Mouse (Mus musculus): ENCODE measurements around the gene 1810009A15Rik. TPM values are rescaled to one million over a fixed set of nuclear protein-coding genes. Genes with fewer than 3 reads are reported as not detected.

1810009A15Rik gene
- polyA plus RNA-seq, 2 experiments, result 52.7 to 70.8 TPM

DNA sequence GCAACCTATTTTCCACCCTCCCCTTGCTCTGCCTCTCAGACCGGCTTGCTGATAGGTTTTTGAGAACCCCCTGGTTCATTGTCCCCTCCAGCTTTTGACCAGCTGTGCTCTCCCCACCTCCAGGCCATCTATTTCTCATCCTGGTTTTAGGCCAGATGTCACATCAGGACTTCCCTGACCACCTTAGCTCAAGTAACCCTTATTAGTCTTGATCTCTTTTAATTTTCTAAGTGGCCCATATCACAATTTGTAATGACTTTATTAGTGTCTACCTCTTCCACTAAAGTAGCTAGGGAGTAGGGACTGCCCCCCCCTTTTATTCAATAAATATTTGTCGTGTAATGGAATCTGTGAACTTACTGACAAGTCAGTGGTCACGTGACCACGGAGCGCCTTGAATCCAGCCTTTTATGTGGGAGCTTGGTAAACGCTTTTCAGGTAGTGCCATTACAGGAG is 32.2 kb downstream of the 1810009A15Rik start:
- ATAC-seq (ENCODE audit: insufficient read depth), result no peak
- H3K4me1 ChIP-seq (replicated peaks; ENCODE audit: control insufficient read depth in 2 of 2, insufficient read depth in 2 of 2, low read length in 1 of 2), result peaks cover 17 to 19% of the 10 kb centered on the region in 2 experiments
- H3K9ac ChIP-seq (replicated peaks), result peak overlapping the region; percentile 75
- peaks cover 11% of the 10 kb centered on the region for H3K36me3 ChIP-seq (replicated peaks; ENCODE audit: control insufficient read depth, insufficient read depth, low read depth)
- H3K4me3 ChIP-seq (ENCODE audit: insufficient read depth in 1 of 2, low read depth in 2 of 2, low read length in 2 of 2), result peak overlapping the region; percentile 85 to 94
- no peaks in the 10 kb centered on the region for H3K9me3 ChIP-seq (ENCODE audit: control insufficient read depth, low read length)
- no peak for TF ChIP-seq EP300 (IDR thresholded peaks at IDR 0.05; ENCODE audit: low read depth)
- no peak for TF ChIP-seq CTCF (IDR thresholded peaks at IDR 0.05; ENCODE audit: low read depth)
- no peaks in the 10 kb centered on the region for H3K27me3 ChIP-seq (ENCODE audit: control insufficient read depth, insufficient read depth, low read length)
- WGBS (ENCODE audit: insufficient replicate concordance), result 3% methylated on average over 6 of the region's 6 CpGs
- peak overlapping the region; percentile 92 for H3K27ac ChIP-seq
- peak; percentile 65 to 70 (median 68) for DNase-seq (ENCODE audit: low read depth in 3 of 3, low spot score in 3 of 3)
- H3K4me2 ChIP-seq (ENCODE audit: low read depth), result peak overlapping the region; percentile 98

DNA sequence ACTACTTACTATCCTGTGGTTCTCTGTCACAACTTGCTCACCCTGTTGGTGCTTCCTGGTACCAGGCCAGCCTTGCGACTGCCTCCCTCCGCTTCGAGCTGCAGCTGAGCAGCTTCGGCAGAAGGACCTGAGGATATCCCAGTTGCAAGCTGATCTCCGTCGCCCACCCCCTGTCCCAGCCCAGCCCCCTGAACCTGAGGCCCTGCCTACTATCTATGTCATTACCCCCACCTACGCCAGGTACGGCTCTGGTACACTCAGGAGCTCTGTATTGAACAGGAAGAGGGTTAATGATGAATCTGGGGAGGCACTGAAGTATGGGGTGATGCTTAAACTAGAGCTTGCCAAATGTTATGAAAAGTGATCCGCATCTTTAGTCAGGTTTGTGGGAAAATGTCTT is 33.1 kb downstream of the 1810009A15Rik start:
- no peaks in the 10 kb centered on the region for H3K9me3 ChIP-seq (ENCODE audit: control insufficient read depth, low read length)
- no peaks in the 10 kb centered on the region for H3K27me3 ChIP-seq (ENCODE audit: control insufficient read depth, insufficient read depth, low read length)
- H3K4me2 ChIP-seq (ENCODE audit: low read depth), result peak overlapping the region; percentile 98
- H3K4me3 ChIP-seq (ENCODE audit: insufficient read depth in 1 of 2, low read depth in 2 of 2, low read length in 2 of 2), result peak overlapping the region in 1 of 2 experiments; percentile 85; a peak in 2 of 4 replicates
- H3K9ac ChIP-seq (replicated peaks), result peak overlapping the region; percentile 75
- H3K27ac ChIP-seq, result peak overlapping the region; percentile 92; the same call in 1 of the 2 replicates
- ATAC-seq (ENCODE audit: insufficient read depth) (no peak), DNase-seq (ENCODE audit: low read depth in 3 of 3, low spot score in 3 of 3) (no peak)
- peaks cover 4% of the 10 kb centered on the region for H3K36me3 ChIP-seq (replicated peaks; ENCODE audit: control insufficient read depth, insufficient read depth, low read depth)
- H3K4me1 ChIP-seq (replicated peaks; ENCODE audit: control insufficient read depth in 2 of 2, insufficient read depth in 2 of 2, low read length in 1 of 2), result peaks cover 17 to 22% of the 10 kb centered on the region in 2 experiments
- TF ChIP-seq CTCF (IDR thresholded peaks at IDR 0.05; ENCODE audit: low read depth) (no peak), EP300 (IDR thresholded peaks at IDR 0.05; ENCODE audit: low read depth) (no peak)
- WGBS (ENCODE audit: insufficient replicate concordance), result 71% methylated on average over 9 of the region's 9 CpGs

DNA sequence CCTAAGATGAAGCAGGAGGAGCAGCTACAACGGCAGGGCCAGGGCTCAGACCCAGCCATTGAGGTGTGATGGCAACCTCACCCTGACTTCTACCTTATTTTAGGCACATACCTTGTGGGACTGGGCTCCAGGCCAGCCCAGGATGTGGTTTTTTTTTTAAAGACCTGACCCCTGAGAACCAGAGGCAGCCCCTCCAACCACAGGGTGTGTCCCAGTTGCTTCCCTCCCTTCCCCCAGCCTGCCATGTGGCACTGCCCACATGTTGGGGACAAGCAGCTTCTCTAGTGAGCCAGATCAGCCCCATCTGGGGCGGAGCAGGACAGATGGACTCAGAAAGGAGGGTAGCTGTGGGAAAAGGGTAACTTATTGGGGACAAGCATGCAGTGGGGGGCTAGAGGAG is 38.1 kb downstream of the 1810009A15Rik start:
- Histone ChIP-seq H3K4me3 (ENCODE audit: insufficient read depth in 1 of 2, low read depth in 2 of 2, low read length in 2 of 2) (no peak overlapping the region), H3K9ac (replicated peaks) (no peak overlapping the region), H3K27me3 (ENCODE audit: control insufficient read depth, insufficient read depth, low read length) (no peaks in the 10 kb centered on the region), H3K27ac (no peak overlapping the region), H3K4me1 (replicated peaks; ENCODE audit: control insufficient read depth in 2 of 2, insufficient read depth in 2 of 2, low read length in 1 of 2) (peaks cover 27 to 37% of the 10 kb centered on the region in 2 experiments), H3K36me3 (replicated peaks; ENCODE audit: control insufficient read depth, insufficient read depth, low read depth) (peaks cover 8% of the 10 kb centered on the region), H3K4me2 (ENCODE audit: low read depth) (no peak overlapping the region), H3K9me3 (ENCODE audit: control insufficient read depth, low read length) (no peaks in the 10 kb centered on the region)
- ATAC-seq (ENCODE audit: insufficient read depth), result no peak
- WGBS (ENCODE audit: insufficient replicate concordance), result 57% methylated on average over 2 of the region's 2 CpGs
- DNase-seq (ENCODE audit: low read depth in 3 of 3, low spot score in 3 of 3), result no peak
- TF ChIP-seq EP300 (IDR thresholded peaks at IDR 0.05; ENCODE audit: low read depth) (no peak), CTCF (IDR thresholded peaks at IDR 0.05; ENCODE audit: low read depth) (no peak)

DNA sequence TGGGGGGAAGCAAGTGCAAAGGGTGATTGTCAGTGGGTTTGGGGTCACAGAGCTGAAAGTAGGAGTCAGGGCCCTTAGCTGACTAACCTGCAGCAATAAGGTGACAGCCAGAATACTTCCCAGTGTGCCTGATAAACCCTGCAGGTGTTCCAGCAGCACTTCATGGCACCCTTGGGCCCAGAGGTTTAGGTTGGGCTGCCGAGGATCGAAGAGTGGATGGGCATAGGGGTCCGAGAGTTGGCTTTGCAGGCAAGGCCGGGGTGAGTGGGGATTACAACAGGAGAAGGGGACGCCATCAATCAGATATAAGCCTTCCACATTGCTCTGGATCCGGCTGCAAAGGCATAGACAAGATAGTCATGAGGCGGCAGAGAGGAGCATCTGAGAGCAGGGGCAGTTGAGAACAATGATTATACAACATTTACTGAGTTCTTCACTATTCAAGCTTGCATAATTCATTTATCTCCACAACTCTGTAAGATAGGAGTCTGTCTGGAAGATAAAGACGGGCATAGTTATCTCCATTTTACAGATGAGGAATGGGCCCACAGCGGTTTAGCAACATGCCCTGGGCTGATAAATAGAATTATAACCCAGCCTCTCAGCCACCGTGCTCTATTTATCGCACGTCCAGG is 39.4 kb downstream of the 1810009A15Rik start:
- TF ChIP-seq CTCF (IDR thresholded peaks at IDR 0.05; ENCODE audit: low read depth) (no peak), EP300 (IDR thresholded peaks at IDR 0.05; ENCODE audit: low read depth) (peak; percentile 84)
- Histone ChIP-seq H3K4me1 (replicated peaks; ENCODE audit: control insufficient read depth in 2 of 2, insufficient read depth in 2 of 2, low read length in 1 of 2) (peaks cover 27 to 33% of the 10 kb centered on the region in 2 experiments), H3K4me3 (ENCODE audit: insufficient read depth in 1 of 2, low read depth in 2 of 2, low read length in 2 of 2) (peak overlapping the region in 1 of 2 experiments; percentile 70; a peak in 1 of 4 replicates), H3K27me3 (ENCODE audit: control insufficient read depth, insufficient read depth, low read length) (no peaks in the 10 kb centered on the region), H3K27ac (peak overlapping the region; percentile 59), H3K4me2 (ENCODE audit: low read depth) (peak overlapping the region; percentile 76), H3K9me3 (ENCODE audit: control insufficient read depth, low read length) (no peaks in the 10 kb centered on the region), H3K9ac (replicated peaks) (peak overlapping the region; percentile 27; the same call in 1 of the 2 replicates), H3K36me3 (replicated peaks; ENCODE audit: control insufficient read depth, insufficient read depth, low read depth) (peaks cover 7% of the 10 kb centered on the region)
- DNase-seq (ENCODE audit: low read depth in 3 of 3, low spot score in 3 of 3) (peak in 1 of 3 experiments; percentile 52), ATAC-seq (ENCODE audit: insufficient read depth) (peak; percentile 50)
- 18% methylated on average over 12 of the region's 12 CpGs for WGBS (ENCODE audit: insufficient replicate concordance)

DNA sequence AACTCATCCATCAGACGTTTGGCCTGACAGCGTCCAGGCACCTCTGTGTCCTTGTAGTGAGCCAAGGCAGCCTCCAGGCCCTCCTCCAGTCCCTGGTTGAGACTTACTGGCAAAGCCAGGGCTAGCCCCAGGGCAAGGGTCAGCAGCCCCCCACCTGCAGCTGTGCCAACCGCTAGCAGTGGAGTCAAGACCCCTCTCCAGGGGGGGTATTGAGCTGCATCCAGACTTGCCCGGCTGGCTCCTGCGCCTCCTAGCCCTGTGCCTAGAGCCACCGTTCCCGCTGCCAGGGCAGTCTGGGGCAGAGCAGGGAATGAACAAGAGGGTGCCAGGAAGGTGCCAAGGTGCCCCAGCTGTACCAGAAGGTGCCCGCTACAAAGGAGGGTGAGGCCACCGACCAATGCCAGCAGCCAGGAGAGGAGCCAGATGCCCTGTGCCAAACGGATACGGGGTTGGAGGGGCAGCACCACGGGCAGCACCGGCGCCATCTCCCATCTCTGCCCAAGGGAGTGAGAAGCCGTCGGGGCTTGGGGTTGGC is 40.1 kb downstream of the 1810009A15Rik start:
- peak overlapping the region; percentile 52 for H3K27ac ChIP-seq
- no peaks in the 10 kb centered on the region for H3K9me3 ChIP-seq (ENCODE audit: control insufficient read depth, low read length)
- DNase-seq (ENCODE audit: low read depth in 3 of 3, low spot score in 3 of 3), result no peak
- WGBS (ENCODE audit: insufficient replicate concordance), result 34% methylated on average over 16 of the region's 16 CpGs
- H3K4me3 ChIP-seq (ENCODE audit: insufficient read depth in 1 of 2, low read depth in 2 of 2, low read length in 2 of 2), result peak overlapping the region; percentile 70 to 72
- peaks cover 6% of the 10 kb centered on the region for H3K36me3 ChIP-seq (replicated peaks; ENCODE audit: control insufficient read depth, insufficient read depth, low read depth)
- ATAC-seq (ENCODE audit: insufficient read depth), result peak; percentile 5; the same call in 1 of the 2 replicates
- H3K27me3 ChIP-seq (ENCODE audit: control insufficient read depth, insufficient read depth, low read length), result no peaks in the 10 kb centered on the region
- TF ChIP-seq CTCF (IDR thresholded peaks at IDR 0.05; ENCODE audit: low read depth) (no peak), EP300 (IDR thresholded peaks at IDR 0.05; ENCODE audit: low read depth) (no peak)
- peak overlapping the region; percentile 76 for H3K4me2 ChIP-seq (ENCODE audit: low read depth)
- H3K4me1 ChIP-seq (replicated peaks; ENCODE audit: control insufficient read depth in 2 of 2, insufficient read depth in 2 of 2, low read length in 1 of 2), result peaks cover 21 to 30% of the 10 kb centered on the region in 2 experiments
- peak overlapping the region; percentile 74 for H3K9ac ChIP-seq (replicated peaks)

Data from liver, embryonic 14.5 days (tissue).